Comparison of ENCODE assay signal across 20 mouse cellular contexts in genomic region chr1:145935798-145936197, GRCm38 (mm10).
DNase-seq lines count a peak whose midpoint lies in the region; ATAC-seq and TF ChIP-seq lines count a peak whose summit lies in the region.
"Had no signal": no experiment of that assay in that cellular context is flagged by ENCODE, and none has a peak within 500 bp of the region (broad histone marks: within the 10 kb centered on the region; RNA-seq: fewer than 3 reads in every experiment).

No protein-coding gene starts in this region.

- no peak overlapping the region for H3K4me2 ChIP-seq in midbrain, embryonic 11.5 days
- no peak overlapping the region for H3K4me2 ChIP-seq in midbrain, postnatal 0 days (ENCODE audit: low read depth, low read length, poor library complexity, severe bottlenecking)
- H3K4me2 ChIP-seq: embryonic facial prominence, embryonic 13.5 days; forebrain, embryonic 13.5 days; heart, embryonic 12.5 days; hindbrain, embryonic 15.5 days had no signal

- H3K27me3 ChIP-seq in midbrain, embryonic 11.5 days (ENCODE audit: control insufficient read depth, insufficient read depth, low read length) = no peaks in the 10 kb centered on the region
- no peaks in the 10 kb centered on the region for H3K27me3 ChIP-seq in midbrain, postnatal 0 days (ENCODE audit: insufficient read depth, low read length)
- H3K27me3 ChIP-seq: embryonic facial prominence, embryonic 13.5 days; forebrain, embryonic 13.5 days; heart, embryonic 12.5 days; hindbrain, embryonic 15.5 days had no signal

- peak; percentile 28 to 38 for DNase-seq in cerebellum, postnatal 10 days
- DNase-seq in cerebellum, adult 9-11 months = no peak
- DNase-seq in midbrain, embryonic 11.5 days (ENCODE audit: low spot score, missing footprints) = peak; percentile 26
- no peak for DNase-seq in midbrain, postnatal 0 days (ENCODE audit: low spot score)
- peak; percentile 16 for DNase-seq in fat pad, adult 2 months (ENCODE audit: extremely low read depth, low read depth, low spot score)
- no peak for DNase-seq in ovary, postnatal 10 days (ENCODE audit: low spot score)
- DNase-seq: B cell, adult 2 months; cerebellum, adult 18-20 months; forebrain, postnatal 0 days; heart, adult 2 months; heart, postnatal 36 days; kidney, adult 2 months had no signal

- no peak for TF ChIP-seq CTCF in midbrain, postnatal 0 days (IDR thresholded peaks at IDR 0.05)

- no peak overlapping the region for H3K9ac ChIP-seq in midbrain, embryonic 11.5 days (ENCODE audit: low read length)
- H3K9ac ChIP-seq in midbrain, postnatal 0 days (replicated peaks; ENCODE audit: low read length, poor library complexity, severe bottlenecking) = no peak overlapping the region
- H3K9ac ChIP-seq: embryonic facial prominence, embryonic 13.5 days; forebrain, embryonic 13.5 days; forebrain, postnatal 0 days; heart, embryonic 12.5 days; hindbrain, embryonic 15.5 days had no signal

- no peaks in the 10 kb centered on the region for H3K4me1 ChIP-seq in midbrain, embryonic 11.5 days (ENCODE audit: control insufficient read depth, insufficient read depth, low read length)
- H3K4me1 ChIP-seq in midbrain, postnatal 0 days (ENCODE audit: insufficient read depth, low read length) = no peaks in the 10 kb centered on the region
- H3K4me1 ChIP-seq: embryonic facial prominence, embryonic 13.5 days; forebrain, embryonic 13.5 days; heart, embryonic 12.5 days; hindbrain, embryonic 15.5 days had no signal

- H3K36me3 ChIP-seq in midbrain, embryonic 11.5 days (ENCODE audit: control insufficient read depth, insufficient read depth, low read length) = no peaks in the 10 kb centered on the region
- no peaks in the 10 kb centered on the region for H3K36me3 ChIP-seq in midbrain, postnatal 0 days (ENCODE audit: insufficient read depth, low read length)
- H3K36me3 ChIP-seq: embryonic facial prominence, embryonic 13.5 days; G1E; heart, embryonic 12.5 days; hindbrain, embryonic 15.5 days had no signal

- 89% methylated on average over 5 of the region's 5 CpGs for WGBS in midbrain, embryonic 11.5 days
- WGBS in midbrain, postnatal 0 days = 81% methylated on average over 5 of the region's 5 CpGs

- no peak for ATAC-seq in midbrain, embryonic 11.5 days (ENCODE audit: low FRiP score)
- ATAC-seq in midbrain, postnatal 0 days (ENCODE audit: low FRiP score) = no peak
- ATAC-seq in megakaryocyte progenitor cell, adult 5-6 weeks (replicated peaks; ENCODE audit: poor library complexity) = no peak
- ATAC-seq: CD4-positive, CD25-positive, alpha-beta regulatory T cell, adult 4 months; forebrain, embryonic 13.5 days; forebrain, postnatal 0 days; intestine, embryonic 16.5 days had no signal

- H3K4me3 ChIP-seq in midbrain, embryonic 11.5 days (ENCODE audit: low read depth, low read length) = no peak overlapping the region
- H3K4me3 ChIP-seq in midbrain, postnatal 0 days (ENCODE audit: low read depth, low read length) = no peak overlapping the region
- H3K4me3 ChIP-seq: embryonic facial prominence, embryonic 13.5 days; forebrain, embryonic 13.5 days; heart, adult 2 months; heart, embryonic 12.5 days; hindbrain, embryonic 15.5 days had no signal

- H3K9me3 ChIP-seq in midbrain, embryonic 11.5 days (ENCODE audit: control insufficient read depth, low read length) = no peaks in the 10 kb centered on the region
- H3K9me3 ChIP-seq in midbrain, postnatal 0 days (ENCODE audit: low read length) = no peaks in the 10 kb centered on the region
- H3K9me3 ChIP-seq: embryonic facial prominence, embryonic 13.5 days; forebrain, embryonic 13.5 days had no signal

- H3K27ac ChIP-seq in midbrain, embryonic 11.5 days (ENCODE audit: low read depth, low read length) = no peak overlapping the region
- H3K27ac ChIP-seq in midbrain, postnatal 0 days (ENCODE audit: low read depth, low read length) = no peak overlapping the region
- H3K27ac ChIP-seq: embryonic facial prominence, embryonic 13.5 days; forebrain, embryonic 13.5 days; heart, adult 2 months; hindbrain, embryonic 15.5 days had no signal

Comparison
In these comparisons a context has a peak if more than half of its experiments do, and no peak if none do; other contexts are left out.
1. DNase-seq: peak in cerebellum, postnatal 10 days (2 of 2), midbrain, embryonic 11.5 days (single experiment) and fat pad, adult 2 months (single experiment); none in cerebellum, adult 9-11 months (single experiment), midbrain, postnatal 0 days (single experiment) and ovary, postnatal 10 days (single experiment).